Mouse (Mus musculus): ENCODE measurements at regions not wholly inside any gene's neighbourhood (a gene's known extent, or its start where the extent isn't known, plus 50 kb on each side); places are given as distances from the start of the nearest gene placed in this dataset.

GRCm38 (mm10) chr16:51169294-51169693 lies 578.3 kb upstream of the Ccdc54 start:
- Histone ChIP-seq H3K27ac (ENCODE audit: insufficient read depth, low read depth, low read length) (no peak overlapping the region), H3K4me3 (ENCODE audit: insufficient read depth, low read depth, low read length) (no peak overlapping the region), H3K4me1 (ENCODE audit: control insufficient read depth, insufficient read depth, low read length) (no peaks in the 10 kb centered on the region)
- no peak for TF ChIP-seq POLR2A (IDR thresholded peaks at IDR 0.05; ENCODE audit: insufficient read depth, low read depth, low read length)
- no peak for TF ChIP-seq CTCF (IDR thresholded peaks at IDR 0.05; ENCODE audit: insufficient read depth, low read depth, low read length)
- WGBS, result 80% methylated on average over 7 of the region's 7 CpGs

GRCm38 (mm10) chr16:51160768-51161167 lies 569.8 kb upstream of the Ccdc54 start:
- 55% methylated on average over 5 of the region's 5 CpGs for WGBS
- Histone ChIP-seq H3K4me1 (ENCODE audit: control insufficient read depth, insufficient read depth, low read length) (no peaks in the 10 kb centered on the region), H3K27ac (ENCODE audit: insufficient read depth, low read depth, low read length) (no peak overlapping the region), H3K4me3 (ENCODE audit: insufficient read depth, low read depth, low read length) (no peak overlapping the region)
- no peak for TF ChIP-seq CTCF (IDR thresholded peaks at IDR 0.05; ENCODE audit: insufficient read depth, low read depth, low read length)
- no peak for TF ChIP-seq POLR2A (IDR thresholded peaks at IDR 0.05; ENCODE audit: insufficient read depth, low read depth, low read length)

GRCm38 (mm10) chr16:51138575-51138974 lies 547.6 kb upstream of the Ccdc54 start:
- Histone ChIP-seq H3K4me3 (ENCODE audit: insufficient read depth, low read depth, low read length) (no peak overlapping the region), H3K4me1 (ENCODE audit: control insufficient read depth, insufficient read depth, low read length) (no peaks in the 10 kb centered on the region), H3K27ac (ENCODE audit: insufficient read depth, low read depth, low read length) (no peak overlapping the region)
- WGBS, result 93% methylated on average over 7 of the region's 7 CpGs
- no peak for TF ChIP-seq CTCF (IDR thresholded peaks at IDR 0.05; ENCODE audit: insufficient read depth, low read depth, low read length)
- no peak for TF ChIP-seq POLR2A (IDR thresholded peaks at IDR 0.05; ENCODE audit: insufficient read depth, low read depth, low read length)

- no peak for TF ChIP-seq POLR2A (IDR thresholded peaks at IDR 0.05; ENCODE audit: insufficient read depth, low read depth, low read length)
- TF ChIP-seq CTCF (IDR thresholded peaks at IDR 0.05; ENCODE audit: insufficient read depth, low read depth, low read length), result no peak
Measured at GRCm38 (mm10) chr16:51119835-51120234, 528.9 kb upstream of the Ccdc54 start.

GRCm38 (mm10) chr16:51118365-51118764 lies 527.4 kb upstream of the Ccdc54 start:
- no peak for TF ChIP-seq POLR2A (IDR thresholded peaks at IDR 0.05; ENCODE audit: insufficient read depth, low read depth, low read length)
- no peak for TF ChIP-seq CTCF (IDR thresholded peaks at IDR 0.05; ENCODE audit: insufficient read depth, low read depth, low read length)
- Histone ChIP-seq H3K4me1 (ENCODE audit: control insufficient read depth, insufficient read depth, low read length) (no peaks in the 10 kb centered on the region), H3K4me3 (ENCODE audit: insufficient read depth, low read depth, low read length) (no peak overlapping the region), H3K27ac (ENCODE audit: insufficient read depth, low read depth, low read length) (no peak overlapping the region)
- 42% methylated on average over 3 of the region's 3 CpGs for WGBS

More at GRCm38 (mm10) chr16:51119835-51120234, 528.9 kb upstream of the Ccdc54 start:
- 67% methylated on average over 1 of the region's 1 CpGs for WGBS
- no peak overlapping the region for H3K4me3 ChIP-seq (ENCODE audit: insufficient read depth, low read depth, low read length)
- no peak overlapping the region for H3K27ac ChIP-seq (ENCODE audit: insufficient read depth, low read depth, low read length)
- no peaks in the 10 kb centered on the region for H3K4me1 ChIP-seq (ENCODE audit: control insufficient read depth, insufficient read depth, low read length)

- H3K4me3 ChIP-seq (ENCODE audit: insufficient read depth, low read depth, low read length), result no peak overlapping the region
- H3K4me1 ChIP-seq (ENCODE audit: control insufficient read depth, insufficient read depth, low read length), result no peaks in the 10 kb centered on the region
- H3K27ac ChIP-seq (ENCODE audit: insufficient read depth, low read depth, low read length), result no peak overlapping the region
- 17% methylated on average over 5 of the region's 5 CpGs for WGBS
- TF ChIP-seq POLR2A (IDR thresholded peaks at IDR 0.05; ENCODE audit: insufficient read depth, low read depth, low read length) (no peak), CTCF (IDR thresholded peaks at IDR 0.05; ENCODE audit: insufficient read depth, low read depth, low read length) (no peak)
Measured at GRCm38 (mm10) chr16:51117836-51118235, 526.9 kb upstream of the Ccdc54 start.

GRCm38 (mm10) chr16:51109864-51110263 lies 518.9 kb upstream of the Ccdc54 start:
- TF ChIP-seq CTCF (IDR thresholded peaks at IDR 0.05; ENCODE audit: insufficient read depth, low read depth, low read length) (no peak), POLR2A (IDR thresholded peaks at IDR 0.05; ENCODE audit: insufficient read depth, low read depth, low read length) (no peak)
- no peak overlapping the region for H3K27ac ChIP-seq (ENCODE audit: insufficient read depth, low read depth, low read length)
- H3K4me3 ChIP-seq (ENCODE audit: insufficient read depth, low read depth, low read length), result no peak overlapping the region
- H3K4me1 ChIP-seq (ENCODE audit: control insufficient read depth, insufficient read depth, low read length), result no peaks in the 10 kb centered on the region

- H3K27ac ChIP-seq (ENCODE audit: insufficient read depth, low read depth, low read length), result no peak overlapping the region
- no peak for TF ChIP-seq CTCF (IDR thresholded peaks at IDR 0.05; ENCODE audit: insufficient read depth, low read depth, low read length)
- TF ChIP-seq POLR2A (IDR thresholded peaks at IDR 0.05; ENCODE audit: insufficient read depth, low read depth, low read length), result no peak
- H3K4me1 ChIP-seq (ENCODE audit: control insufficient read depth, insufficient read depth, low read length), result no peaks in the 10 kb centered on the region
- no peak overlapping the region for H3K4me3 ChIP-seq (ENCODE audit: insufficient read depth, low read depth, low read length)
- whole genome bisulfite sequencing, result 89% methylated on average over 4 of the region's 4 CpGs
Measured at GRCm38 (mm10) chr16:51107421-51107820, 516.5 kb upstream of the Ccdc54 start.

GRCm38 (mm10) chr16:51086556-51086955 lies 495.6 kb upstream of the Ccdc54 start:
- Histone ChIP-seq H3K27ac (ENCODE audit: insufficient read depth, low read depth, low read length) (no peak overlapping the region), H3K4me3 (ENCODE audit: insufficient read depth, low read depth, low read length) (no peak overlapping the region), H3K4me1 (ENCODE audit: control insufficient read depth, insufficient read depth, low read length) (no peaks in the 10 kb centered on the region)
- 58% methylated on average over 7 of the region's 7 CpGs for WGBS
- TF ChIP-seq POLR2A (IDR thresholded peaks at IDR 0.05; ENCODE audit: insufficient read depth, low read depth, low read length) (no peak), CTCF (IDR thresholded peaks at IDR 0.05; ENCODE audit: insufficient read depth, low read depth, low read length) (no peak)

- TF ChIP-seq CTCF (IDR thresholded peaks at IDR 0.05; ENCODE audit: insufficient read depth, low read depth, low read length) (no peak), POLR2A (IDR thresholded peaks at IDR 0.05; ENCODE audit: insufficient read depth, low read depth, low read length) (no peak)
Measured at GRCm38 (mm10) chr16:51080146-51080545, 489.2 kb upstream of the Ccdc54 start.

More at GRCm38 (mm10) chr16:51080146-51080545, 489.2 kb upstream of the Ccdc54 start:
- 71% methylated on average over 4 of the region's 4 CpGs for WGBS
- no peaks in the 10 kb centered on the region for H3K4me1 ChIP-seq (ENCODE audit: control insufficient read depth, insufficient read depth, low read length)
- no peak overlapping the region for H3K27ac ChIP-seq (ENCODE audit: insufficient read depth, low read depth, low read length)
- no peak overlapping the region for H3K4me3 ChIP-seq (ENCODE audit: insufficient read depth, low read depth, low read length)

Data from olfactory bulb, adult 2 months (tissue).